Mouse (Mus musculus) cerebellum, adult 2 months (tissue): ENCODE results near the gene Ankrd34a.

Source experiments
- CTCF ChIP-seq: fragments of 200-500 bp; IDR thresholded peaks from 2 replicates; pipeline ENCODE4 v1.5.1; 2011; ENCODE audit warnings: low read depth, mild to moderate bottlenecking, control low read depth, low read length, moderate library complexity, borderline replicate concordance; ENCODE audit not compliant: insufficient read depth
- POLR2A ChIP-seq: fragments of 200-500 bp; IDR thresholded peaks from 2 replicates; pipeline ENCODE4 v1.6.1; 2011; ENCODE audit warnings: low read length, control low read depth, borderline replicate concordance; ENCODE audit not compliant: insufficient read depth

DNA sequence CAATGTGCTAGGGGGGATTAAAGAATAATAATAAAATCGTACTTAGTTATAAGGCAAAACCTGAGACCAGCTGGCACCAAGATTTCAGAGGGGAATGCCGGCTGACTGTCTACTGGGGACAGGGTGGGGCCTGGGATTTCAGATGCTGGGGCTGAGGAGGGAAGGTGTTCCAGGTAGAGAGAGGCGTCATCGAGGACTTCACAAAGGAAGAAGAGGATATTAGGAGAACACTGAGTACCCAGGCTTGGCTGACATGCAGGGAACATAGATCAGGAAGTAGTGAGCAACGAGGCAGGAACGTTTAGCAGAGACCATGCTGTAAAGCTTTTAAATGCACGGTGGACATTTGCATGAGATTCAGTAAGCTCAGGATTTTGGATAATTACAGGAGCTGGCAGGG lies 44.5 kb upstream of the Ankrd34a start:
- TF ChIP-seq CTCF: no peak
- no peak for TF ChIP-seq POLR2A
